ENCODE assay signal across 8 mouse cellular contexts in genomic region chr4:109979461-109980320, GRCm38 (mm10). TPM values are rescaled to one million over a fixed set of nuclear protein-coding genes. Genes with fewer than 3 reads are reported as not detected.
A peak's percentile ranks its signal among the peaks of the same experiment; 100 is the strongest.
DNase-seq lines count a peak whose midpoint lies in the region; ATAC-seq lines count a peak whose summit lies in the region.

No protein-coding gene starts in this region.

- H3K4me2 ChIP-seq in forebrain, embryonic 15.5 days (replicated peaks) = peak overlapping the region; percentile 75

- WGBS in heart, embryonic 10.5 days = 1% methylated on average over 66 of the region's 66 CpGs
- WGBS in forebrain, embryonic 15.5 days = under 1% methylated on average over 66 of the region's 66 CpGs

- H3K4me1 ChIP-seq in heart, embryonic 10.5 days = peaks cover 54% of the 10 kb centered on the region
- peaks cover 63% of the 10 kb centered on the region for H3K4me1 ChIP-seq in forebrain, embryonic 15.5 days

- H3K9ac ChIP-seq in forebrain, embryonic 15.5 days (replicated peaks) = peak overlapping the region; percentile 65

- DNase-seq in heart, embryonic 10.5 days (ENCODE audit: low spot score) = no peak
- no peak for DNase-seq in heart, adult 18-20 months
- peak; percentile 45 for DNase-seq in ES-CJ7 (ENCODE audit: low read depth, low spot score)
- peak; percentile 41 for DNase-seq in mesoderm, embryonic 11.5 days (ENCODE audit: low read depth, low spot score)
- DNase-seq in urinary bladder, postnatal 36 days (ENCODE audit: low spot score in 2 of 2) = no peak
- no peak for DNase-seq in frontal cortex, postnatal 36 days (ENCODE audit: low spot score in 2 of 2)
- no peak for DNase-seq in spleen, postnatal 14 days (ENCODE audit: low spot score in 2 of 2)

- no peaks in the 10 kb centered on the region for H3K36me3 ChIP-seq in heart, embryonic 10.5 days
- H3K36me3 ChIP-seq in forebrain, embryonic 15.5 days = no peaks in the 10 kb centered on the region

- no peak for ATAC-seq in forebrain, embryonic 15.5 days (replicated peaks)

- peak overlapping the region; percentile 49 for H3K4me3 ChIP-seq in heart, embryonic 10.5 days
- peak overlapping the region; percentile 55 for H3K4me3 ChIP-seq in forebrain, embryonic 15.5 days

- H3K9me3 ChIP-seq in heart, embryonic 10.5 days = no peaks in the 10 kb centered on the region
- H3K9me3 ChIP-seq in forebrain, embryonic 15.5 days = no peaks in the 10 kb centered on the region

- peaks cover 100% of the 10 kb centered on the region for H3K27me3 ChIP-seq in heart, embryonic 10.5 days (ENCODE audit: insufficient read depth, poor library complexity, severe bottlenecking)
- H3K27me3 ChIP-seq in forebrain, embryonic 15.5 days = peaks cover 67% of the 10 kb centered on the region

- H3K27ac ChIP-seq in heart, embryonic 10.5 days = no peak overlapping the region; the same call in 1 of the 2 replicates
- peak overlapping the region; percentile 64 for H3K27ac ChIP-seq in forebrain, embryonic 15.5 days (replicated peaks)

RNA-seq across cellular contexts. Expression of gene Dmrta2, which starts 1.8 kb away (rescaled TPM):
- 0.11 and 0.15 TPM in 2 replicates for polyA plus RNA-seq in heart, embryonic 10.5 days (2016; fragmentation: Nextera tagmentation; extraction: Ambion mirVana)
- total RNA-seq in heart, adult 18-20 months (2021) = under 1 TPM in 1 of 2 experiments, not detected in 1; 0.15 TPM
- polyA plus RNA-seq in forebrain, embryonic 15.5 days (2015; fragmentation: Nextera tagmentation; extraction: Ambion mirVana) = 3.2 and 4.4 TPM in 2 replicates

Comparison
In these comparisons a context has a peak if more than half of its experiments do, and no peak if none do; other contexts are left out.
1. DNase-seq: peak in ES-CJ7 (single experiment) and mesoderm, embryonic 11.5 days (single experiment); none in heart, embryonic 10.5 days (single experiment), heart, adult 18-20 months (0 of 2), urinary bladder, postnatal 36 days (0 of 2), frontal cortex, postnatal 36 days (0 of 2) and spleen, postnatal 14 days (0 of 2).